Mouse (Mus musculus) ES-E14 (cell line): ENCODE measurements around the gene Il34.

Experiments
- MAFK ChIP-seq: IDR thresholded peaks from 2 replicates; pipeline ENCODE4 v1.6.1; 2014; ENCODE audit warnings: mild to moderate bottlenecking, low read depth, low read length, inconsistent platforms; ENCODE audit not compliant: insufficient read depth
- ZC3H11A ChIP-seq: IDR thresholded peaks from 2 replicates; pipeline ENCODE4 v1.6.1; 2012; ENCODE audit warnings: low read depth, mild to moderate bottlenecking, inconsistent platforms, low read length, borderline replicate concordance

DNA sequence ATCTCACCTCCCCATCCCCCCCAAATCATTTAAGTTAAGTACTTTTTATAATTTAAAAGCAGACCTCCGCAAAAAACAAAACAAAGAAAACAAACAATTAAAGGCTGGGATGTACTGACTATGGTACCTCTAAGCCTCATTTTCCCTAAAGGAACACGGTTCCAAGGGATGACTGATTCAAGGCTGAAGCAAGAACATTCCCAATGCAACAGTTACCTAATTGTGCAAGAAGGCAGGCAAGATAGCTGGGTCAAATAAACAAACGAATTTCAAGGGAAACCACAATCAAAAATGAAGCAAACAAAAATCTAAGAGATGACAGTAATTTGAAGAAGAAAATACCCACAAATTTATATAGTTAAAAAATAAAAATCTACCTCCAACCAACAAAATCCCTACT, 16.2 kb upstream of the Il34 start:
- no peak for TF ChIP-seq ZC3H11A
- no peak for TF ChIP-seq MAFK
